In genomic region chr2:127559070-127559966, GRCm38 (mm10) we compare ENCODE assay signal across 8 mouse cellular contexts. TPM values are rescaled to one million over a fixed set of nuclear protein-coding genes. Genes with fewer than 3 reads are reported as not detected.
DNase-seq lines count a peak whose midpoint lies in the region; ATAC-seq and TF ChIP-seq lines count a peak whose summit lies in the region.

No protein-coding gene starts in this region.

- ATAC-seq in forebrain, embryonic 11.5 days (replicated peaks; ENCODE audit: low FRiP score) = peak; percentile 100
- ATAC-seq in heart, embryonic 16.5 days (replicated peaks; ENCODE audit: extremely low read depth, insufficient read depth, low FRiP score) = peak; percentile 88
- ATAC-seq in liver, embryonic 15.5 days (ENCODE audit: insufficient read depth) = 0 out of 2 replicates have a peak, but pooled peaks have one; percentile 42
- peak; percentile 100 for ATAC-seq in neural tube, embryonic 13.5 days (ENCODE audit: low read depth)

- peaks cover 2% of the 10 kb centered on the region; the same call in 1 of the 2 replicates for H3K4me1 ChIP-seq in forebrain, embryonic 11.5 days (replicated peaks; ENCODE audit: control insufficient read depth, insufficient read depth, low read length)
- H3K4me1 ChIP-seq in heart, embryonic 16.5 days (ENCODE audit: control insufficient read depth, insufficient read depth, low read length) = peaks cover 2% of the 10 kb centered on the region; the same call in 1 of the 2 replicates
- H3K4me1 ChIP-seq in liver, embryonic 15.5 days (replicated peaks) = no peaks in the 10 kb centered on the region
- peaks cover 7% of the 10 kb centered on the region for H3K4me1 ChIP-seq in neural tube, embryonic 13.5 days (replicated peaks)
- 0 out of 2 replicates have a peak, but pooled peaks cover 2% of the 10 kb centered on the region for H3K4me1 ChIP-seq in testis, adult 2 months (ENCODE audit: control insufficient read depth, insufficient read depth, low read length)

- 17% methylated on average over 18 of the region's 18 CpGs for WGBS in forebrain, embryonic 11.5 days
- WGBS in heart, embryonic 16.5 days = 17% methylated on average over 18 of the region's 18 CpGs
- 12% methylated on average over 18 of the region's 18 CpGs for WGBS in liver, embryonic 15.5 days (ENCODE audit: insufficient replicate concordance)
- WGBS in neural tube, embryonic 13.5 days = 9% methylated on average over 18 of the region's 18 CpGs

- no peak overlapping the region for H3K27ac ChIP-seq in forebrain, embryonic 11.5 days (ENCODE audit: low read depth, low read length)
- H3K27ac ChIP-seq in heart, embryonic 16.5 days (ENCODE audit: low read length) = no peak overlapping the region
- no peak overlapping the region for H3K27ac ChIP-seq in liver, embryonic 15.5 days (replicated peaks)
- no peak overlapping the region; the same call in 1 of the 2 replicates for H3K27ac ChIP-seq in neural tube, embryonic 13.5 days (replicated peaks)
- no peak overlapping the region for H3K27ac ChIP-seq in testis, adult 2 months (ENCODE audit: control insufficient read depth, insufficient read depth, low read depth, low read length)

- peak overlapping the region; percentile 20 for H3K4me3 ChIP-seq in forebrain, embryonic 11.5 days (ENCODE audit: low read depth, low read length)
- 0 out of 2 replicates have a peak overlapping the region, but pooled peaks have one; percentile 15 for H3K4me3 ChIP-seq in heart, embryonic 16.5 days (ENCODE audit: low read length)
- H3K4me3 ChIP-seq in liver, embryonic 15.5 days (replicated peaks) = no peak overlapping the region
- peak overlapping the region; percentile 33 for H3K4me3 ChIP-seq in neural tube, embryonic 13.5 days
- H3K4me3 ChIP-seq in testis, adult 2 months (ENCODE audit: control insufficient read depth, low read depth, low read length) = no peak overlapping the region

- peak overlapping the region; percentile 27 for H3K9ac ChIP-seq in forebrain, embryonic 11.5 days (ENCODE audit: low read length)
- no peak overlapping the region for H3K9ac ChIP-seq in heart, embryonic 16.5 days (ENCODE audit: low read length)
- H3K9ac ChIP-seq in liver, embryonic 15.5 days = no peak overlapping the region
- H3K9ac ChIP-seq in neural tube, embryonic 13.5 days = peak overlapping the region; percentile 57

- no peaks in the 10 kb centered on the region for H3K36me3 ChIP-seq in forebrain, embryonic 11.5 days (ENCODE audit: control insufficient read depth, insufficient read depth, low read length)
- no peaks in the 10 kb centered on the region for H3K36me3 ChIP-seq in heart, embryonic 16.5 days (ENCODE audit: control insufficient read depth, insufficient read depth)
- no peaks in the 10 kb centered on the region for H3K36me3 ChIP-seq in liver, embryonic 15.5 days (replicated peaks)
- no peaks in the 10 kb centered on the region for H3K36me3 ChIP-seq in neural tube, embryonic 13.5 days
- no peaks in the 10 kb centered on the region for H3K36me3 ChIP-seq in testis, adult 2 months (ENCODE audit: control insufficient read depth, insufficient read depth, low read length)

- peak; percentile 74; the same call in 1 of the 2 replicates for TF ChIP-seq CTCF in testis, adult 2 months (IDR thresholded peaks at IDR 0.05; ENCODE audit: control insufficient read depth, insufficient read depth, insufficient replicate concordance, low read depth, low read length)

- no peaks in the 10 kb centered on the region for H3K9me3 ChIP-seq in forebrain, embryonic 11.5 days (ENCODE audit: control insufficient read depth, low read length)
- no peaks in the 10 kb centered on the region for H3K9me3 ChIP-seq in heart, embryonic 16.5 days (replicated peaks; ENCODE audit: control insufficient read depth, low read length)
- H3K9me3 ChIP-seq in liver, embryonic 15.5 days (replicated peaks) = no peaks in the 10 kb centered on the region
- no peaks in the 10 kb centered on the region for H3K9me3 ChIP-seq in neural tube, embryonic 13.5 days

- H3K27me3 ChIP-seq in forebrain, embryonic 11.5 days (ENCODE audit: control insufficient read depth, insufficient read depth, low read length) = no peaks in the 10 kb centered on the region; the same call in 1 of the 2 replicates
- H3K27me3 ChIP-seq in heart, embryonic 16.5 days (ENCODE audit: control insufficient read depth, insufficient read depth, low read length) = peaks cover 8% of the 10 kb centered on the region; the same call in 1 of the 2 replicates
- H3K27me3 ChIP-seq in liver, embryonic 15.5 days = peaks cover 19% of the 10 kb centered on the region
- peaks cover 42% of the 10 kb centered on the region for H3K27me3 ChIP-seq in neural tube, embryonic 13.5 days
- H3K27me3 ChIP-seq in testis, adult 2 months (ENCODE audit: control insufficient read depth, insufficient read depth, low read length) = no peaks in the 10 kb centered on the region

- no peak for TF ChIP-seq POLR2A in testis, adult 2 months (IDR thresholded peaks at IDR 0.05; ENCODE audit: control insufficient read depth, low read depth, low read length)

- peak overlapping the region; percentile 49 for H3K4me2 ChIP-seq in forebrain, embryonic 11.5 days (ENCODE audit: low read depth, low read length, severe bottlenecking)
- peak overlapping the region; percentile 36; the same call in 1 of the 2 replicates for H3K4me2 ChIP-seq in heart, embryonic 16.5 days (ENCODE audit: low read depth, low read length)
- H3K4me2 ChIP-seq in liver, embryonic 15.5 days = peak overlapping the region; percentile 23; the same call in 1 of the 2 replicates
- peak overlapping the region; percentile 53 for H3K4me2 ChIP-seq in neural tube, embryonic 13.5 days

- peak; percentile 47 to 64 for DNase-seq in CD8-positive naive resting alpha-beta T cell, adult 2 months (ENCODE audit: low read depth in 2 of 2, low spot score in 2 of 2)
- DNase-seq in brain, embryonic 18.5 days (ENCODE audit: low read depth, low spot score) = peak; percentile 87
- DNase-seq in forebrain, embryonic 11.5 days (ENCODE audit: low spot score) = peak; percentile 95
- DNase-seq in kidney, postnatal 36 days = peak; percentile 77 to 89

RNA-seq across cellular contexts. Expression of gene Prom2, which starts 18.1 kb away (rescaled TPM):
- 0.48 and 0.63 TPM in 2 replicates for polyA plus RNA-seq in forebrain, embryonic 11.5 days (2014; fragmentation: Nextera tagmentation; extraction: Ambion mirVana)
- 0.21 and 0.34 TPM in 2 replicates for polyA plus RNA-seq in heart, embryonic 16.5 days (2015; fragmentation: Nextera tagmentation; extraction: Ambion mirVana)
- not detected in 2 replicates for polyA plus RNA-seq in liver, embryonic 15.5 days (2015; fragmentation: Nextera tagmentation; extraction: Ambion mirVana)
- not detected in 2 replicates for polyA plus RNA-seq in neural tube, embryonic 13.5 days (2015; fragmentation: Nextera tagmentation; extraction: Ambion mirVana)
- 0.09 and 20.7 TPM in 2 replicates for polyA plus RNA-seq in testis, adult 2 months (2012; rRNA removed)

RNA-seq across cellular contexts. Expression of gene Zfp661, which starts 27.6 kb away (rescaled TPM):
- polyA plus RNA-seq in forebrain, embryonic 11.5 days (2014; fragmentation: Nextera tagmentation; extraction: Ambion mirVana) = 7.2 and 8.9 TPM in 2 replicates
- 2.1 and 2.5 TPM in 2 replicates for polyA plus RNA-seq in heart, embryonic 16.5 days (2015; fragmentation: Nextera tagmentation; extraction: Ambion mirVana)
- polyA plus RNA-seq in liver, embryonic 15.5 days (2015; fragmentation: Nextera tagmentation; extraction: Ambion mirVana) = 0.74 and 0.96 TPM in 2 replicates
- 8.3 and 9.5 TPM in 2 replicates for polyA plus RNA-seq in neural tube, embryonic 13.5 days (2015; fragmentation: Nextera tagmentation; extraction: Ambion mirVana)
- 5.6 and 6.0 TPM in 2 replicates for polyA plus RNA-seq in testis, adult 2 months (2012; rRNA removed)

RNA-seq across cellular contexts. Expression of gene Mrps5, which starts 27.7 kb away (rescaled TPM):
- 159 and 167 TPM in 2 replicates for polyA plus RNA-seq in forebrain, embryonic 11.5 days (2014; fragmentation: Nextera tagmentation; extraction: Ambion mirVana)
- 133 and 143 TPM in 2 replicates for polyA plus RNA-seq in heart, embryonic 16.5 days (2015; fragmentation: Nextera tagmentation; extraction: Ambion mirVana)
- polyA plus RNA-seq in liver, embryonic 15.5 days (2015; fragmentation: Nextera tagmentation; extraction: Ambion mirVana) = 60.2 and 70.5 TPM in 2 replicates
- 126 and 131 TPM in 2 replicates for polyA plus RNA-seq in neural tube, embryonic 13.5 days (2015; fragmentation: Nextera tagmentation; extraction: Ambion mirVana)
- polyA plus RNA-seq in testis, adult 2 months (2012; rRNA removed) = 32.6 and 33.8 TPM in 2 replicates

RNA-seq across cellular contexts. Expression of gene Kcnip3, which starts 37.4 kb away (rescaled TPM):
- 4.6 and 6.3 TPM in 2 replicates for polyA plus RNA-seq in forebrain, embryonic 11.5 days (2014; fragmentation: Nextera tagmentation; extraction: Ambion mirVana)
- polyA plus RNA-seq in heart, embryonic 16.5 days (2015; fragmentation: Nextera tagmentation; extraction: Ambion mirVana) = 1.3 and 2.0 TPM in 2 replicates
- 0.28 and 0.41 TPM in 2 replicates for polyA plus RNA-seq in liver, embryonic 15.5 days (2015; fragmentation: Nextera tagmentation; extraction: Ambion mirVana)
- 3.1 and 3.9 TPM in 2 replicates for polyA plus RNA-seq in neural tube, embryonic 13.5 days (2015; fragmentation: Nextera tagmentation; extraction: Ambion mirVana)
- polyA plus RNA-seq in testis, adult 2 months (2012; rRNA removed) = 2.7 and 4.5 TPM in 2 replicates

Comparison
In these comparisons a context has a peak if more than half of its experiments do, and no peak if none do; other contexts are left out.
1. ATAC-seq: peak in every context shown above with its lines; median percentile 100 in forebrain, embryonic 11.5 days; 100 in neural tube, embryonic 13.5 days; 88 in heart, embryonic 16.5 days; 42 in liver, embryonic 15.5 days.
2. H3K4me3 ChIP-seq: peak in forebrain, embryonic 11.5 days (single experiment), heart, embryonic 16.5 days (single experiment) and neural tube, embryonic 13.5 days (single experiment); none in liver, embryonic 15.5 days (single experiment) and testis, adult 2 months (single experiment).
3. H3K9ac ChIP-seq: peak in forebrain, embryonic 11.5 days (single experiment) and neural tube, embryonic 13.5 days (single experiment); none in heart, embryonic 16.5 days (single experiment) and liver, embryonic 15.5 days (single experiment).
4. Peak in every context shown above with its lines, with median percentiles within 50 percentile points of each other: DNase-seq and H3K4me2 ChIP-seq.